Mouse (Mus musculus) hindbrain, embryonic 14.5 days (tissue): ENCODE data around the gene Sh3pxd2a. TPM values are rescaled to one million over a fixed set of nuclear protein-coding genes. Genes with fewer than 3 reads are reported as not detected.

ENCODE experiments used
- ATAC-seq: fragments of 200-750 bp; cut with Nextera tagmentation; 2 replicates; pipeline ENCODE4 v1.8.0; 2017; ENCODE audit warnings: moderate number of reproducible peaks, mild to moderate bottlenecking, moderate TSS enrichment, moderate library complexity; ENCODE audit not compliant: low FRiP score
- DNase-seq: peaks from one replicate; pipeline ENCODE4 v3.0.0-alpha.2; 2015; ENCODE audit warnings: low spot score
- H3K27ac ChIP-seq: fragments of 300-500 bp; sonication (generic); 2 replicates; pipeline ENCODE4 v1.5.1; 2014; ENCODE audit warnings: mild to moderate bottlenecking, moderate library complexity
- H3K27me3 ChIP-seq: fragments of 300-500 bp; sonication (generic); 2 replicates; pipeline ENCODE4 v1.6.1; 2014; ENCODE audit warnings: mild to moderate bottlenecking, low read length, mixed read lengths; ENCODE audit not compliant: control insufficient read depth, insufficient read depth
- H3K36me3 ChIP-seq: fragments of 300-500 bp; sonication (generic); replicated peaks from 2 replicates; pipeline ENCODE4 v1.6.1; 2014; ENCODE audit not compliant: control insufficient read depth, insufficient read depth
- H3K4me1 ChIP-seq: fragments of 300-500 bp; sonication (generic); replicated peaks from 2 replicates; pipeline ENCODE4 v1.6.1; 2014; ENCODE audit warnings: antibody characterized with exemption, low read length, mixed read lengths; ENCODE audit not compliant: control insufficient read depth, insufficient read depth
- H3K4me2 ChIP-seq: fragments of 300-500 bp; sonication (generic); replicated peaks from 2 replicates; pipeline ENCODE4 v1.6.1; 2014; ENCODE audit warnings: mild to moderate bottlenecking, moderate library complexity
- H3K4me3 ChIP-seq: fragments of 300-500 bp; sonication (generic); replicated peaks from 2 replicates; pipeline ENCODE4 v1.5.1; 2014; ENCODE audit warnings: mild to moderate bottlenecking, low read length
- H3K9ac ChIP-seq: fragments of 300-500 bp; sonication (generic); 2 replicates; pipeline ENCODE4 v1.6.1; 2014
- H3K9me3 ChIP-seq: fragments of 300-500 bp; sonication (generic); 2 replicates; pipeline ENCODE4 v1.6.1; 2016; ENCODE audit warnings: low read length; ENCODE audit not compliant: control insufficient read depth
- WGBS: fragments of 180-500 bp; shearing (Covaris S2); extraction: QIAGEN DNeasy Blood & Tissue Kit; methylation state at CpG from one replicate; pipeline ENCODE4 v1.1.7; 2014; 5-methylcytosine and 5-hydroxymethylcytosine counted together
- polyA plus RNA-seq: library from polyadenylated mRNA; unstranded; fragments of >200 nt; fragmentation: Nextera tagmentation; extraction: Ambion mirVana; gene quantifications from 2 replicates; pipeline ENCODE4 v1.2.1, GENCODE M21; 2014

Gene Sh3pxd2a
- 2.8 and 3.0 TPM in 2 replicates for polyA plus RNA-seq

DNA sequence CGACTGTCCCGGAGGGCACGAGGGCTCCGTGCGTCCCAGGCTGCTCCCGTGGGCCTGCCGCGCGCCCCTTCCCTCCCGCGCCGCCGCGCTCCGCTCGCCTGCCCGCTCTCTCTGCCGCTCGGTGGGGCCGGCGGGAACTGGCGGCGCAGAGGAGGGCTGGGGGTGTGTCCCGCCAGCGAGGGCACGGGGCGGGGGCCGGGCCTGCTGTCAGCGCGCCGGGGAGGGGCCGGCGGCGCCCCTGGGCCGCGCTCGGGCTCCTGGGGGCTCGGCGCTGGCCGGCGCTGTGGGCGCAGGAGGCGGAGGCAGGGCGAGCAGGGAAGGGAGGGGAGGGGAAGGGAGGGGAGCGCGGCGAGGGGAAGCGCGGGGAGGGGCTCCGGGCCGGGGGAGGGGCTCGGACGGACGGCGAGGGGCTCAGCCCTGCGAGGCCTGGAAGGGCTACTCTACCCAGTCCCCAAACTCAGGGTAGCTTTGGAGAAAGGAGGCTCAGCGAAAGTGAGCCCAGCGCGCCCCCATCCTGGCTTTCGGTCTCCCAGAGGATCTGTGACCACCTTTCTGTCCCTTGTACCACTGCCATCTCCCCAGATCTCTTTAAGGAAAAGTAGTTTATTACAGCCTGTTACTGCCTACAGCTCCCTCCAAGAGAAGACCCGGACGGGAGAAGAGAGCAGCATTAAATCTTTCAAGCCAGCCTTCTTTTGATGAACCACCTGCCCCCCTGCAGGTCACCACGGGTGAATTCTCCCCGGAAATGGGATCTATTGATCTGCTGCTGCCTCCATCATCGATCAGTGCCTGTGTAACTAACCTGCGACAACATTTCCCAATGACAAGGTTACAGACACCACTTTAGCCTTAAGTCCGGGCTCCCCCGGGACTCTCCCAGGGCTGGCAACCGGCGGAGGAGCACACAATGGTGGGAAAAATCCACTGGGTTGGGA is at the start of gene Sh3pxd2a:
Sh3pxd2a (minus strand) TSS at position 98 of the 938 bp plus-strand sequence.
- peak within 1 kb of the TSS; percentile 79 for H3K27ac ChIP-seq
- peak within 1 kb of the TSS; percentile 88 for H3K4me2 ChIP-seq
- H3K27me3 ChIP-seq: no peaks in the 10 kb centered on the region
- peak within 1 kb of the TSS; percentile 88 for H3K9ac ChIP-seq
- H3K36me3 ChIP-seq: no peaks in the 10 kb centered on the region
- peaks cover 27% of the 10 kb centered on the region for H3K4me1 ChIP-seq
- no peaks in the 10 kb centered on the region for H3K9me3 ChIP-seq
- H3K4me3 ChIP-seq: peak within 1 kb of the TSS; percentile 75
- peak; percentile 82 for ATAC-seq
- 1% methylated on average over 56 of the region's 70 CpGs for WGBS
- DNase-seq: peak; percentile 56

GRCm38 (mm10) chr19:47513618-47513897 is 49.4 kb upstream of the Sh3pxd2a start:
- 68% methylated on average over 4 of the region's 4 CpGs for WGBS
- DNase-seq: no peak
- H3K4me3 ChIP-seq: no peak overlapping the region
- no peaks in the 10 kb centered on the region for H3K9me3 ChIP-seq
- no peaks in the 10 kb centered on the region for H3K27me3 ChIP-seq
- H3K9ac ChIP-seq: no peak overlapping the region
- no peak overlapping the region for H3K27ac ChIP-seq
- no peak for ATAC-seq
- H3K36me3 ChIP-seq: peaks cover 19% of the 10 kb centered on the region
- peaks cover 11% of the 10 kb centered on the region for H3K4me1 ChIP-seq
- H3K4me2 ChIP-seq: no peak overlapping the region

DNA sequence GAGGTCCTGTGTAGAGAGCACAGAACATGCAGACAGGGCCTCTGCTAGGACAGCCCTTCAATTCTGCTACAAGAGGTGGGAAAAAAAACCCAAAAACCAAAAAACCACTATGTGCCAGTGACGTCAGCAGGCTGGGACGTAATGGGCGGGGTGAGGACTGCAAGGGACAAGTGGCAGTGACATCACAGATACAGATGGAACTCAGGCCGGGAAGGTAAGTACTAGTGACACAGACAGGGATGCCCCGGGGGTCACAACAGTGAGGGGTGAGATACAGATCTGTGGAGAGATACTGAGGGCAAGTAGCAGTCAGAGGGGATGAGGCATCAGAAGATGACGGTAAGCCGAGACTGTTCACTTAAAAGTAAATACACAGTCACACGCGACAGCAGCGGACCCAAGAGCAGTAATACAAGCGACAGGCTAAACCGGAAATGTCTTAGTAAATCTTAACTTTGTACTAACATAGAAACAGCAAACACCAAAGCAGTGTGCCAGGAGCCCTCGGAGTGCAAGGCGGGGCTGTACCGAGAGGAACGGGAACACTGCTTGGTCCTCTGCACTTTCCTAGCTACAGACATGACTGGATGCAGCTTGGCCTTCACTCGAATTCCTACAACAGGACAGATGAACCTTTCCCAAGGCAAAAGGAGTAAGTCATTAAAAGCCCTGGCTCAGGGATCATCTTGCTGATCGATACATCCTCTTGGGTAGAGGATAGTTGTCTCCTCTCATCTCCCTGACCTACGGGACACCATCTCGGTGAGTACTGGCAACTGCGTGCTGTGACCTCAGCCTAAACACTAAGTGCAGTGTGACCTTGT is 48.8 kb upstream of the Sh3pxd2a start:
- Histone ChIP-seq H3K27me3 (no peaks in the 10 kb centered on the region), H3K4me1 (peaks cover 11% of the 10 kb centered on the region), H3K9me3 (no peaks in the 10 kb centered on the region), H3K4me3 (no peak overlapping the region), H3K9ac (no peak overlapping the region), H3K4me2 (no peak overlapping the region), H3K27ac (no peak overlapping the region), H3K36me3 (peaks cover 19% of the 10 kb centered on the region)
- 92% methylated on average over 21 of the region's 21 CpGs for WGBS
- ATAC-seq: no peak
- DNase-seq: no peak

- Histone ChIP-seq H3K4me2 (no peak overlapping the region), H3K9ac (no peak overlapping the region), H3K4me1 (peaks cover 11% of the 10 kb centered on the region), H3K27me3 (no peaks in the 10 kb centered on the region), H3K36me3 (peaks cover 19% of the 10 kb centered on the region), H3K9me3 (no peaks in the 10 kb centered on the region), H3K27ac (no peak overlapping the region), H3K4me3 (no peak overlapping the region)
- 80% methylated on average over 6 of the region's 6 CpGs for WGBS
- no peak for DNase-seq
- no peak for ATAC-seq
Measured at GRCm38 (mm10) chr19:47511958-47512357, 47.8 kb upstream of the Sh3pxd2a start.

- H3K27me3 ChIP-seq: no peaks in the 10 kb centered on the region
- H3K4me2 ChIP-seq: peak overlapping the region; percentile 13; the same call in 1 of the 2 replicates
- H3K4me3 ChIP-seq: no peak overlapping the region
- ATAC-seq (no peak), DNase-seq (no peak)
- 57% methylated on average over 7 of the region's 7 CpGs for WGBS
- peaks cover 11% of the 10 kb centered on the region for H3K4me1 ChIP-seq
- H3K36me3 ChIP-seq: peaks cover 16% of the 10 kb centered on the region
- no peaks in the 10 kb centered on the region for H3K9me3 ChIP-seq
- H3K9ac ChIP-seq: peak overlapping the region; percentile 50; the same call in 1 of the 2 replicates
- H3K27ac ChIP-seq: peak overlapping the region; percentile 60
Measured at GRCm38 (mm10) chr19:47511294-47511675, 47.1 kb upstream of the Sh3pxd2a start.

DNA sequence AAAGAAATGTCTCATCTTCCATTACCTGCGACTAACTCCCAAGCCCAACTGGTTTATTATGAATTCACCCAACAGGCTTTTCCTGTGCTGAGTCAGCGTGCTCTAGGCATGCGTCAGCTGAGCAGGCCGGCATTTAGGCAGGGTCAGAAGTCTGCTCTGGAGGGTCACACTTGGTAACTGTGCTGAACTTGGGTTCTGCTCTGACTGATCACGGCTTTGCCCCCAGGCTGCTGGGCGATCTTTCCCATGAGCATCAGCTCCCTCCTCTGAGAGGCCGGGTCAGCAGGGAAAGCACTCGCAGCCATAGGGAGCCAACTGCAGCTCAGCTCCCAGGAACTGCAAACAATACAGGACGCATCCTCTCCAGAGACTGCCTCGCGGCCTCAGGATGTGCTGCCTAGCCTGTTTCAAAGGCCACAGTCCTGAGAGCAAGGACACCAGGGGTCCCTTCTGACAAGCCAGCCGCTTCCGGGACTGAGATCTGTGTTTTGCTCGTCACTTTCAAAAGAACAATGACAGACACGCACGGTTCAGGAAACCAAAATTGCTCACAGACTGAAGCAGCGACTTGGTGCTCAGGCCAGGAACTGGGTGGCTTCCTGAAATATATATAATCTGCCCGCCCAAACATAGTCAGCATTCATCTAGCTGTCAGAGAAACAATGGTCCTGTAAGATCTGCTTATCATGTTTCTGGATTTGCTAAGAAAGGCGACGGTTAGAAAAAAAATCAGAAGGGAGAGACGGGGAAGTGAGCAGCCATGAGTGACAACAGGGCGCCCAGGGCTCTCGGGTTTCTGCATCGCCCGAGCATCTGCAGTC is 46.5 kb upstream of the Sh3pxd2a start:
- Histone ChIP-seq H3K27ac (peak overlapping the region; percentile 60), H3K9me3 (no peaks in the 10 kb centered on the region), H3K4me2 (peak overlapping the region; percentile 13), H3K4me1 (peaks cover 11% of the 10 kb centered on the region), H3K36me3 (peaks cover 10% of the 10 kb centered on the region), H3K4me3 (no peak overlapping the region), H3K27me3 (no peaks in the 10 kb centered on the region), H3K9ac (peak overlapping the region; percentile 50)
- DNase-seq: peak; percentile 44
- ATAC-seq: no peak
- whole genome bisulfite sequencing: 16% methylated on average over 25 of the region's 25 CpGs

DNA sequence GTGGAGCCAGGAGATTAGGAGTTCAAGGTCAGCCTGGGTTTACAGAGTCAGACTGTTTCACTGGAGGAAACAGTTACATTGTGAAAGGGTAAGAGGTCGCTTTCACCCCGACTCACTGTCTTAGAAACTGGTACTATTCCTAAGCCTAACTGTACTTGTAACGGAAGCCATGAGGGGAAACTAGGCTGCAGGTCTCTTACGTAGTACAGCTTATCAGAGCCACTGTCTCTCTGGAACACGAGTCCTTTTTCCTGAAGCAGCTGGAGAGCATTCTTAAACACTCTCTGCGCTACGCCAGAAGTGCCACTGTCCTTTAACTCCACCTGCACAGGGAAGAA is 45.9 kb upstream of the Sh3pxd2a start:
- H3K27ac ChIP-seq: no peak overlapping the region
- WGBS: 80% methylated on average over 7 of the region's 7 CpGs
- no peak overlapping the region for H3K4me2 ChIP-seq
- ATAC-seq: no peak
- H3K9me3 ChIP-seq: no peaks in the 10 kb centered on the region
- H3K4me3 ChIP-seq: no peak overlapping the region
- H3K27me3 ChIP-seq: no peaks in the 10 kb centered on the region
- DNase-seq: no peak
- H3K4me1 ChIP-seq: peaks cover 11% of the 10 kb centered on the region
- peak overlapping the region; percentile 50; the same call in 1 of the 2 replicates for H3K9ac ChIP-seq
- 0 out of 2 replicates have a peak, but pooled peaks cover 4% of the 10 kb centered on the region for H3K36me3 ChIP-seq

DNA sequence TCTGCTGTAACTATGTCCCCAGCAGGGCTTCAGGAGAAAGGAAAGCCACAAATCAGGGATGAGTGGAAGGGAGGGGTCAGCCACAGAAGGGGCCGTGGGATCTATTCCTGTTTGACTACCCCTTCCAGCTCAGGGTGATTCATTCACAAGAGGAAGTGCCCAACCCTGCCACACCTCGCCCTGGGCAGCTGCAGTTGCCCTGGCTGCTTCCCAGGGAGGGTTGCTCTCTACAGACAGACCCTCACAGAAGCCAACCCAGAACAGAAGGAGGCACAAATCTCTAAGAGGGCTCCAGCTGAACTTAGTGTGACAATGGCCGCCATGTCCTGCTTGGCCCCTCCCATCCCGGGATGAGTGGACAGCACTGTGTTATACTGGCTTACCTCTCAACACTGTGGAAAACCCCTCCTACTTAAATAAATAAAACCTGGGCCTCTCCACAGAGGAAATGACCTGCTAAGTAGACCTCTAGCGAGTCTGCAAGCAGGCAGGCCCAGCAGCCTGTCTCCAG is 44.6 kb upstream of the Sh3pxd2a start:
- 83% methylated on average over 5 of the region's 5 CpGs for whole genome bisulfite sequencing
- Histone ChIP-seq H3K9me3 (no peaks in the 10 kb centered on the region), H3K27me3 (no peaks in the 10 kb centered on the region)

More for the DNA sequence above, 44.6 kb upstream of the Sh3pxd2a start:
- Histone ChIP-seq H3K4me3 (no peak overlapping the region), H3K9ac (no peak overlapping the region), H3K36me3 (no peaks in the 10 kb centered on the region), H3K27ac (no peak overlapping the region), H3K4me1 (peaks cover 11% of the 10 kb centered on the region), H3K4me2 (no peak overlapping the region)
- ATAC-seq: no peak
- no peak for DNase-seq
